Mouse (Mus musculus) liver, embryonic 15.5 days (tissue): Measurements from ENCODE around the gene Olfr1043. TPM values are rescaled to one million over a fixed set of nuclear protein-coding genes. Genes with fewer than 3 reads are reported as not detected.
"Not testable (repeated sequence)": the region's sequence is repeated elsewhere in the genome, so short reads cannot be mapped to it uniquely, and the experiment has no call there.

Experiments used
- ATAC-seq: fragments of 200-750 bp; cut with Nextera tagmentation; 2 replicates; pipeline ENCODE4 v1.8.0; 2017; ENCODE audit warnings: moderate number of reproducible peaks, mild to moderate bottlenecking, moderate library complexity; ENCODE audit not compliant: insufficient read depth
- H3K27ac ChIP-seq: fragments of 300-500 bp; sonication (generic); replicated peaks from 2 replicates; pipeline ENCODE4 v1.5.1; 2015; ENCODE audit warnings: mild to moderate bottlenecking, inconsistent platforms
- H3K27me3 ChIP-seq: fragments of 300-500 bp; sonication (generic); 2 replicates; pipeline ENCODE4 v1.6.1; 2015; ENCODE audit warnings: mild to moderate bottlenecking, inconsistent platforms
- H3K36me3 ChIP-seq: fragments of 300-500 bp; sonication (generic); replicated peaks from 2 replicates; pipeline ENCODE4 v1.6.1; 2015; ENCODE audit warnings: moderate library complexity, mild to moderate bottlenecking, inconsistent platforms
- H3K4me1 ChIP-seq: fragments of 300-500 bp; sonication (generic); replicated peaks from 2 replicates; pipeline ENCODE4 v1.6.1; 2015; ENCODE audit warnings: inconsistent platforms
- H3K4me2 ChIP-seq: fragments of 300-500 bp; sonication (generic); 2 replicates; pipeline ENCODE4 v1.6.1; 2015; ENCODE audit warnings: moderate library complexity, mild to moderate bottlenecking, inconsistent platforms
- H3K4me3 ChIP-seq: fragments of 300-500 bp; sonication (generic); replicated peaks from 2 replicates; pipeline ENCODE4 v1.5.1; 2015; ENCODE audit warnings: mild to moderate bottlenecking, inconsistent platforms
- H3K9ac ChIP-seq: fragments of 300-500 bp; sonication (generic); 2 replicates; pipeline ENCODE4 v1.6.1; 2015; ENCODE audit warnings: moderate library complexity, mild to moderate bottlenecking, inconsistent platforms
- H3K9me3 ChIP-seq: fragments of 300-500 bp; sonication (generic); replicated peaks from 2 replicates; pipeline ENCODE4 v1.6.1; 2016; ENCODE audit warnings: inconsistent platforms
- WGBS: fragments of 180-500 bp; shearing (Covaris S2); methylation state at CpG from one replicate; pipeline ENCODE4 v1.1.7; 2015; ENCODE audit warnings: mixed read lengths; ENCODE audit not compliant: insufficient replicate concordance; 5-methylcytosine and 5-hydroxymethylcytosine counted together
- polyA plus RNA-seq: library from polyadenylated mRNA; unstranded; fragments of >200 nt; fragmentation: Nextera tagmentation; extraction: Ambion mirVana; gene quantifications from 2 replicates; pipeline ENCODE4 v1.2.1, GENCODE M21; 2015

Gene Olfr1043
- not detected in 2 replicates for polyA plus RNA-seq

DNA sequence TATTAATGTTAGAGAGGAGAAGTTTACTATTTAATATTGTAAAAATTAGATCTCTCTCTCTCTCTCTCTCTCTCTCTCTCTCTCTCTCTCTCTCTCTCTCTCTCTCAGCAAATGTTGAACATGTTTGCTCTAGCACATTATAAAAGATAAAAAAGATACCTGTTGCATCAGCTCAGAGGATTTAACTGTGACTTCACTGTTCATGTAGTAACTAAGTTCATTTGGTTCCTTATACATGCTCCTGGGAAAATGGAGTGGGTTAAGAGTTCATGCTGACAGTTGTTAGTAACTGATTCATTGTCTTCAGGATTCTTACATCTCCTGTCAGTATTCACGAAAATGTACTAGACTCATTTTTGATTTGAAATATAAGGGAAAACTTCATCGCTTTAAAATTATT is at the start of gene Olfr1043:
TSS of gene Olfr1043 (minus strand) at position 101 of the 400 bp plus-strand sequence.
- Histone ChIP-seq H3K27ac (no peak within 1 kb of the TSS), H3K4me3 (no peak within 1 kb of the TSS), H3K9ac (no peak within 1 kb of the TSS), H3K4me2 (no peak within 1 kb of the TSS), H3K27me3 (no peaks in the 10 kb centered on the region), H3K9me3 (no peaks in the 10 kb centered on the region), H3K36me3 (no peaks in the 10 kb centered on the region), H3K4me1 (no peaks in the 10 kb centered on the region)
- no peak for ATAC-seq
- 68% methylated on average over 2 of the region's 2 CpGs for WGBS

DNA sequence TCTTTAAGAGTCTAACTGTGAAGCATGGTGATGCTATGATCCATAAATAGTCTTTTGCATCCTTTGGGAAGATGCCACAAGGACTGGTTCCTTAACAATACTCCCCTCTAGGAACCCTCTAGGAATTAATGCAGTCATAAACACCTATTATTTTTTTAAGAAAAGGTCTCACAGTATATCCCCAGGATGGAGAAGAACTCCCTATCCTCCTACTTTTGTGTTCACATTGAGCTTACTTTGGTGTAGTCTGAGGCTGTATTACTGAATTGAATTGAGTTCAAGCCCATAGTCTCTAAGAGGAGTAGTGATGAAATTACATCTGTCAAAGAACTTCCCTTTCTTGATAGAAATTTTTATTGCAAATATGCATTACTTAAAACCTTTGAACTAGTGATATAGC is 35.6 kb upstream of the Olfr1043 start, which contains the start of gene Olfr1045:
TSS of gene Olfr1045 (minus strand) at position 101 of the 400 bp plus-strand sequence.
- no peak within 1 kb of the TSS for H3K27ac ChIP-seq
- no peak for ATAC-seq
- H3K27me3 ChIP-seq, result no peaks in the 10 kb centered on the region
- H3K9ac ChIP-seq, result no peak within 1 kb of the TSS
- no peak within 1 kb of the TSS for H3K4me2 ChIP-seq
- no peaks in the 10 kb centered on the region for H3K4me1 ChIP-seq
- no peak within 1 kb of the TSS for H3K4me3 ChIP-seq
- H3K9me3 ChIP-seq, result no peaks in the 10 kb centered on the region
- no peaks in the 10 kb centered on the region for H3K36me3 ChIP-seq

DNA sequence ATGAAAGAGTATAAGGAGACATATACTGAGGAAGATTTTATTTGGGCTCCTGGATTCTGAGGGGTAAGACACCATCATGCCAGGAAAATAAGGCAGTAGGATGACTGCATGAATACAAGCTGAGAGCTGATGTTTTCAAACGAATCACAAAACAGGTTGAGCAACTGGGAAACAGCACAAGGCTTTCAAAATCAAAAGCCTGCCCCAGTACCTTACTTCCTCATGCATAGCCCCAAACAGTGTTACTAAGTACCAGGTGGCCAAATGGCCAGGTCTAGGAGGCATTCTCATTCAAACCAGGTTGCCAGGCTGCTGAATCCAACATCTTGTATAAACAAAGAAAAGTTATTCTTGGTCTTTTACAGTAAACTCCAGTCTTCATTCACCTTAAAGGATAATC is 28.5 kb upstream of the Olfr1043 start:
- Histone ChIP-seq H3K4me1 (no peaks in the 10 kb centered on the region), H3K9me3 (no peaks in the 10 kb centered on the region), H3K27ac (no peak overlapping the region), H3K4me2 (no peak overlapping the region), H3K4me3 (no peak overlapping the region), H3K36me3 (no peaks in the 10 kb centered on the region), H3K9ac (no peak overlapping the region), H3K27me3 (no peaks in the 10 kb centered on the region)
- ATAC-seq, result no peak
- WGBS, result 23% methylated on average over 1 of the region's 1 CpGs

DNA sequence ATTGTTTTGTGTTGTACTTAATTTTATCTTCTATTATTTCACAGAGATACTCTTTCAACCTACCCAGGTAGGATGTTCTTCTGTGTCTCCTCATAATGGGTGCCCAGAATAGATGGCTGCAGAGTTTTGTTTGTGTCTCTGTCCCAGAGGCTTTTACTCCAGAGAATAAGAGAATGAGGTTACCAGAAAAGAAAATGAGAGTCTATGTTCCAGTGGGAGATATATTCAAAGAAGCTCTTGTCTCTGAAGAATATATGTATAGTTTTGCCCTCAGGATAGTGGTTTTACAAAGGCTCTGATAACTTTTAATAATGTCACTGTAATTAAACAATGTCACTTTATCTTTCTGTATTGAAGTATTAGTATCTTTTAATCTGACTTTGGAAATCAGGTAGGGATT is 18.3 kb upstream of the Olfr1043 start, which contains the start of gene Olfr52:
TSS of gene Olfr52 (minus strand) at position 101 of the 400 bp plus-strand sequence.
- ATAC-seq, result no peak
- Histone ChIP-seq H3K9me3 (no peaks in the 10 kb centered on the region), H3K4me1 (no peaks in the 10 kb centered on the region), H3K4me2 (no peak within 1 kb of the TSS), H3K9ac (no peak within 1 kb of the TSS), H3K27ac (no peak within 1 kb of the TSS), H3K27me3 (no peaks in the 10 kb centered on the region), H3K4me3 (no peak within 1 kb of the TSS), H3K36me3 (no peaks in the 10 kb centered on the region)

DNA sequence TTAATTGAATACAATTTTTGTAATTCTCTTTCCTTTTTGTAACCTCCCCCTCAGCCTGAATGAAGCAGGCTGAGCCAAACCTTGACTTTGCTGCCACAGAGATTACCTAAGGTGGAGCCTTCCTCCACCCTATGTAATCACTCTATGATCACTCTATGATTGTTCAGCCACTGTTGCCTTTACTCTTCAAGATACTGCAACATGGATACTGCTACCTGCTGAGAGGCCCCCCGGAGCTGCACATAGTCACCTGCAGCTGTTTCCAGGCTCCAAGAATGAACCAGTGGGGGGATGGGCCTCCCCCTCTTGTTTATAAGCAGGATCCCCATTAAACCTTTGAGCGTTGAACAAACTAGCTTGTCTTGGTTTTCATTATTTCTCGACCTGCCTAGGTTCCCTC is 12.6 kb upstream of the Olfr1043 start:
- no peak overlapping the region for H3K27ac ChIP-seq
- no peak overlapping the region for H3K4me2 ChIP-seq
- H3K4me3 ChIP-seq, result no peak overlapping the region
- H3K9ac ChIP-seq, result no peak overlapping the region
- H3K4me1 ChIP-seq, result no peaks in the 10 kb centered on the region
- H3K9me3 ChIP-seq, result no peaks in the 10 kb centered on the region
- no peaks in the 10 kb centered on the region for H3K36me3 ChIP-seq
- no peaks in the 10 kb centered on the region for H3K27me3 ChIP-seq
- no peak for ATAC-seq
- 66% methylated on average over 3 of the region's 3 CpGs for WGBS

DNA sequence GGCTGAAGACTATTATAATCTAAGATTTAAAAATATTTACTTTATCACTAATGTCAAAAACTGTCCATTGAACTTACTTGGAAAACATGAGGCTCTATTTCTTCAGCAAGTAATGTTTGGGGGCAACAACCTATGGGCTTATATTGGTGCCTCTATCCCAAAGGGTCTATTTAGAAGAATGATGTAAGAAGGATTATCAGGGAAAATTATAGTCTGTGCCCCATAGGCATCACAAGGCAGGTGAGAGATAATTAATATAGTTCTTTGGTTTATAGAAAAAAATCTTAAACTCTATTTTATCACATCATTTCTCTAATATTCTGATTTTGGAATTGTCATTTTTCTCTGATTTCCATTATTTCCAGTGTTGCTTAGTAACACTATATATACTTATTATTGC is 10.4 kb upstream of the Olfr1043 start, which contains the start of gene Olfr1044:
TSS of gene Olfr1044 (minus strand) at position 101 of the 400 bp plus-strand sequence.
- no peaks in the 10 kb centered on the region for H3K4me1 ChIP-seq
- H3K27me3 ChIP-seq, result no peaks in the 10 kb centered on the region
- ATAC-seq, result no peak
- no peak within 1 kb of the TSS for H3K4me2 ChIP-seq
- H3K27ac ChIP-seq, result no peak within 1 kb of the TSS
- H3K4me3 ChIP-seq, result no peak within 1 kb of the TSS
- no peaks in the 10 kb centered on the region for H3K36me3 ChIP-seq
- no peak within 1 kb of the TSS for H3K9ac ChIP-seq
- H3K9me3 ChIP-seq, result no peaks in the 10 kb centered on the region

DNA sequence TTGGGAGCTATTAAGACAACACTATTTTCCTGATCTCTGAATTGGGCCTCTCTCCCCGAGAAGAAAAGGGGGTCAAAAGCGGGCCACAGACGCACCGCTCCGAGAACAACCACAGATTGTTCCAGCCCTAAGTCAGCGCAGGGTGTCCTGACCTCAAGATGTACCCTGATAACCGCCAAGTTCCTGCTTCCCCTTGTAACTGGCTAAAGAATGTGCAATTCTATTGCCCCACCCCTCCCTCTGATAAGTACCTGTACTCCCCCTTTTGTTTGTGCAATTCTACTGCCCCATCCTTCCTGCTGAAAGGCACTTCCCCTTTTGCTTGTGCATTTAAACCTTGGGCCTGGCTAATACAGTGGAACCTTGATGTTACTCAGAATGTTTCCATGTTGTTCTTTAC is 8.1 kb upstream of the Olfr1043 start:
- not testable (repeated sequence) for H3K36me3 ChIP-seq, H3K27ac ChIP-seq, ATAC-seq, H3K27me3 ChIP-seq, H3K9me3 ChIP-seq, H3K4me1 ChIP-seq, H3K4me3 ChIP-seq, H3K4me2 ChIP-seq, H3K9ac ChIP-seq
- WGBS, result 25% methylated on average over 7 of the region's 7 CpGs

DNA sequence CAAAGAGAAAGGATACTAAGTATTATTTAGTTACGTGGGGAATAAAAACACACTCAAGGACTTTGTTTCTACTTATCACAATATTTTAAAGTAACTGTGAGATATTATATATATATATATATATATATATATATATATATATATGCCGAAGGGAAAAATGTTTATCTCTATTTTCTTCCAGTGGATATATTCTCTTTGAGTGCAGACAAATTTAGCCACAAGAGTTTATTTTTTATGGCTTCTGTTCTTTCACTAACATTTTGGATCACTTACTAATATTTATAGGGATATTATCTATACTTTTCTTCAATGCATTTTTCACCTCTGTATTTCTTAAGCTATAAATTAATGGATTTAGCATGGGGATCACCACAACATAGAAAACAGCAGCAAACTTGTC is 5.6 kb downstream of the Olfr1043 start, which contains the start of gene Olfr1042:
TSS of gene Olfr1042 (minus strand) at position 101 of the 400 bp plus-strand sequence.
- Histone ChIP-seq H3K4me3 (no peak within 1 kb of the TSS), H3K9me3 (no peaks in the 10 kb centered on the region), H3K4me1 (no peaks in the 10 kb centered on the region), H3K27ac (no peak within 1 kb of the TSS), H3K27me3 (no peaks in the 10 kb centered on the region), H3K4me2 (no peak within 1 kb of the TSS), H3K36me3 (no peaks in the 10 kb centered on the region), H3K9ac (no peak within 1 kb of the TSS)
- ATAC-seq, result no peak
- 69% methylated on average over 2 of the region's 2 CpGs for WGBS

DNA sequence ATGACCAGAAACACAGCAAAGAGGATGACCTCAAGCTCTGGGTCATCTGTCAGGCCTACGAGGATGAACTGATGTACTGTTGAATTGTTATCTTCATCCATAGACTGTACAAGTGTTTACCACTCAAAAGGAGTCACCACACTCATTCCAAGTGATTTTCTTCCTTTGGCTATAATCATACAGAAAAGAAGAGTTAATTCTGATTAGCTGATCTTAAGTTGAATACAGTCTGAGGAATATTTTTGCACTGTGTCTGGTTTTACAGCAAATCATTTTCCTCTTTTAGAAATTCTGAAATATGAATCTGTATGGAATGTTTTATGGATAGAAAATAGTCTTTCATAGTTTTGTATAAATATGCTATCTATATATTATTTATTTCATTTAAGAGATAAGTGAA is 20.7 kb downstream of the Olfr1043 start, which contains the start of gene Olfr1040:
TSS of gene Olfr1040 (minus strand) at position 101 of the 400 bp plus-strand sequence.
- 56% methylated on average over 1 of the region's 1 CpGs for WGBS
- H3K4me3 ChIP-seq, result no peak within 1 kb of the TSS
- no peaks in the 10 kb centered on the region for H3K36me3 ChIP-seq
- no peaks in the 10 kb centered on the region for H3K27me3 ChIP-seq
- H3K27ac ChIP-seq, result no peak within 1 kb of the TSS
- no peak within 1 kb of the TSS for H3K9ac ChIP-seq
- no peaks in the 10 kb centered on the region for H3K9me3 ChIP-seq
- H3K4me2 ChIP-seq, result no peak within 1 kb of the TSS
- H3K4me1 ChIP-seq, result no peaks in the 10 kb centered on the region
- ATAC-seq, result no peak

DNA sequence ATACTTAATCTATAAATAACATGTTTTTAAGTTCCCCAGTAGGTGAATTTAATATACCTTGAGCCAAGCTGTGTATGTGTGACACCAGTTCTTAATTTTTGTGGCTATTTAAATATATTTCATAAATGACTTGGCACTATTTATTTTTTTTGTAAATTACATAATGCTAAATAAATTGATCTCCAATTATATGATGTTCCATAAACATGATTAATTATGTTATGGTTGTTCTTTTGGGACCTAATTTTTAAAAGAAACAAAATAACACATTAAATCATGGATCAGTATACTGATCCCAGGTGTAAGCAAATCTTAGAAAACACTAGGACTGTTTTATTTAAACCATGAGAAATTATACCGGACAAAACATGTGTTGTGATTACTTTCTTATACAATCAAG is 31.5 kb downstream of the Olfr1043 start, which contains the start of gene Olfr1039:
TSS of gene Olfr1039 (minus strand) at position 101 of the 400 bp plus-strand sequence.
- Histone ChIP-seq H3K27ac (no peak within 1 kb of the TSS), H3K9me3 (no peaks in the 10 kb centered on the region), H3K27me3 (no peaks in the 10 kb centered on the region), H3K36me3 (no peaks in the 10 kb centered on the region), H3K4me1 (no peaks in the 10 kb centered on the region), H3K4me2 (no peak within 1 kb of the TSS), H3K4me3 (no peak within 1 kb of the TSS), H3K9ac (no peak within 1 kb of the TSS)
- 73% methylated on average over 1 of the region's 1 CpGs for WGBS
- no peak for ATAC-seq
